Mouse (Mus musculus): ENCODE data around the gene Trp53.

Trp53 gene

GRCm38 (mm10) chr11:69632284-69633089, 52.3 kb downstream of the Trp53 start, which contains the start of gene Fxr2:
Gene Fxr2, plus strand, starts transcription at chr11:69632990.
- peak; percentile 100 for DNase-seq

DNA sequence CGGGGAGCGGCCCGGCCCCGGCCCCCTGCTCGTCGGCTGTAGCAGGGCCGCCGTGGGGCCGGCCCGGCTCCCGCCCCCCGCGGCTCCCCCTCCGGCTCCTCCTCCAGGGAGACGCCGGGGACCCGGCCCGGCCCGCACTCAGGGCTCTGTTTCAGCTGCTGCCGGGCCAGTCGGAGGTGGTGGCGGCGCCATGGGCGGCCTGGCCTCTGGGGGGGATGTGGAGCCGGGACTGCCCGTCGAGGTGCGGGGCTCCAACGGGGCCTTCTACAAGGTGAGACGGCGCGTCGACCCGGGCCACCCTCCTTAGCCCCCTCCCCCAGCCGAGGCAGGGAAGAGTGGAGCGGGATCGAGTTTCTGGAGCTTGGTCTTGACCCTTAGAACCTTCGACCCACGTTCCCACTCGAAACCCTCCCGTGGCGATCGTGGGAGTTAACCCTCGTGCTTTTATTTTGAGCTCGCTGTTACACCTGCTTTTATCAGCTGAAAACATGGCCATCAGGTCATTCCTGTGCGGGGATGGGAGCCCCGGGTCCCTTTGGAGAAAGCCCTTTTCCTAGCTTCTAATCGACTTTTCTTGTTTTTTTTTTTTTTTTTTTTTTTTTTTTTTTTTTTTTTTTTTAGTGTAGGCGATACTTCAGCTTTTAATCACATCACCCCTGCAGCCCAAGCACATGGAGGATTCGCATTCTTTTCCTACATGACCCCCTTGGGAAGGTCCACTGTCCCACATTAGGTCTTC, 53.1 kb downstream of the Trp53 start:
- DNase-seq = peak; percentile 68

GRCm38 (mm10) chr11:69635471-69635870, 55.3 kb downstream of the Trp53 start:
- no peak for DNase-seq
